Mouse (Mus musculus) embryo, embryonic 10 days (tissue): Measurements from ENCODE around the gene Ppil6.

Experiments
- DNase-seq: peaks from one replicate; pipeline ENCODE4 v3.0.0-alpha.2; 2015; ENCODE audit warnings: low spot score

The Ppil6 gene

DNA sequence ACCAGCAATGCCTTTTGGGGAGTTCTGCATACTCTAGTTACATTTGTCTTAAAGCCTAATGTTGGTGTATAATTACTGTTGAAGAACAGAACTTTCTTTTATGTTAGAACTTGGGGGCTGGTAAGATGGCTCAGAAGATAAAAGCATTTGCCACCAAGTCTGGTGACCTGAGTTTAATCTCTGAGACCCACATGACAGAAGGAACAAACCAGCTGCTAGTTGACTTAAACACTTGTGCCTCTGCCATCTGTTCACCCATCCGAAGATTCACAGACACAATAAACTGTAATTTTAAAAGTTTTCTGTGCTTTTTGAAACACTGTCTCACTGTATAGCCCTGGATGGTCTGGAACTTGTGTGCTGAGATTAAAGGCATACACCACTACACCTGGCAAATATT is 35.5 kb downstream of the Ppil6 start:
- DNase-seq: no peak

DNA sequence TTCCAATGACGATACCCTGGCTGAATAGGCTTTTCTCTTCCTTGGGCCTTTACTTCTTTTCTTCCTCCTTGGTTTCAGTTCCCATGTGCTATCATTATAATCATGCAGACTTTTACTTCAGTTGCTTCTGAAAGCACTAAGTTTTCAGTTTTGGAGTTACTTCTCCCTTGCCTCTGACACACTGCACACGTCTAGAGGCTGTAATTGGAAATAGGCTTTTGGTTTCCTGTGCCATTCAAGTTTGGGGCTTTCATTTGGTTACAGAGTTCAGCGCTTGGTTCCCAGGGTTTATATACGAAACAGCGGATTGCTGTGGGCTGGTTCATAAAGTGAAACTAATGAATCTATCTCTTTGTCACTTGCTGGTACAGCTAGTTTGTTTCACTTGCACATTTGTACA is 39.7 kb downstream of the Ppil6 start:
- no peak for DNase-seq

DNA sequence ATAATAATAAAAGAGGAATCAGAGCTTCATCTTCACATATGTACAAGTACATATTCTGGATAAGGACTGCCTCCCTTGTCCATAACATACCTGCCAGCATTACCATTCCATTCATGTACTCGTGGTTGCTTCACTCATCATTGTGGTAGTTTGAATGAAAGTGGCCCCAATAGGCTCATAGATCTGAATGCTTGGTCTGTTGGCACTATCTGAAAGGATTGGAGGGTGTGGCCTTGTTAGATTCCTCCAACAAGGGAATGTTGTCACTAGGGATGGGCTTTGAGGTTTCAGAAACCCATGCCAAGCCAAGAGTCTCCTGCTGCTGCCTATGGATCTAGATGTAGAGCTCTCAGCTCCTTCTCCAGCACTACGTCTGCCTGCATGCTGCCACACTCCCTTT is 45.8 kb downstream of the Ppil6 start:
- DNase-seq: no peak

DNA sequence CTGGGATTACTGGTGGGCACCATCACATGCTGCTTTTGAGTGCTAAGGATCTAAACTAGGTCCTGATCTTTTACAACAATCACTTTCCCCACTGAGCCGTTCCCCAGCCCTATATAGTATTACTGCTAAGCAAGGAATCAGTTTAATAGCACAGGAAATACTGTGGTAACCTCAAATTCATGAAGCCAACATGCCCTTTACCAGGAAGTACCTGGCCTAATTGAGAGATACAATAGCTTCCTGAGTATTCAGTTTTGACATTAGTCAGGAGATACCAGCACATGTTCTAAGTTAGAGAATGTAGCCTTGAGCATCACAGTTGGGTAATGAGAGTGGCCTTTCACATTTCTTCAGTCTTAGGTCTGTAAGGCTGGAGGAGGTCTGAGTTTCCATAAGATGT is 46.5 kb downstream of the Ppil6 start:
- no peak for DNase-seq

DNA sequence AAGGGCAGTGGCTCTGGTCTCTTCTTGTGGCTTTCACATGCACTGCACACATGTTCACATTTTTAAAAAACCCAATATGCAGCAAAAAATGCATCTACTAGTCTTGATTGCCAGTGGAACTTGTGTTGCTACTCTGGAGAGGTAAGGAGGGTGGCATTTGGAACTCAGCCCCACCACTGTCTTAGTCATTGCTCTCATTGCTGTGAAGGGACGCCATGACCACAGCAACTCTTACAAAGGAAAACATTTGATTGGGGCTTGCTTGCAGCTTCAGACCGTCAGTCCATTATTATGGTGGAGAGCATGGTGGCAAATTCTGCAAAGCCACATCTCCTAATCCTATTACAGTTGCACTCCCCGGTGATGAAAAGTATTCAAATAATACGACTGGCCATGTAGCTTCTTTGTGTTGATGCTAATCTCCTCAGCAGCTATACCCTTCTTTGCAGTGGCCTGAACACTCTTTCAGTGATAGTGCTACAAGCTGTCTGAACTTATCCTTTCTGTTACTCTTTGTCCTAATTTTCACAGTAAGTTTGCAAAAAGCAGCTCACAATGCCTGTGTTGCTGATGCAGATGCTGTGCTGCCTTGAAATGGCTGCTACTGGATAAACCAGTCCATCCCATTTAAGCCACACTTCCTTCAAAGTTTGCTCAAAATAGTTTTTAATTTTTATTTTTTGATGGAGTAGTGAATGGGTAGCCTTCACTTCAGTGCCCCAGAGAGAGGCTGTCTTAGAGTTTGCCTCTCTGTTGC is 47.2 kb downstream of the Ppil6 start:
- DNase-seq: no peak

DNA sequence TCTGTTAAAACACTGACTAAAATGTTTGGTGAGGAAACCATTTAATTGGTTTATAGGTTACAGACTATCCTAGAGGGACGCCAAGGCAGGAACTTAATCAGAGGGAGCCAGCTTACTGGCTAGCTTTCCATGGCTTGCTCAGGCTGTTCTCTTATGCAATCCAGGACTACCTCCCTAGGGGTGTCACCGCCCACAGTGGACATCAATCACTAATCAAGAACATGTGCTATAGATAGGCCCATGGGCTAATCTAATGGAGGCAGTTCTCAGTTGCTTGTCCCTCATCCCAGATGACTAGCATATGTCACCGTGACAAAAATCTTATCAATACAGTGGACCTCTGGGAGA is 47.7 kb downstream of the Ppil6 start:
- DNase-seq: no peak

DNA sequence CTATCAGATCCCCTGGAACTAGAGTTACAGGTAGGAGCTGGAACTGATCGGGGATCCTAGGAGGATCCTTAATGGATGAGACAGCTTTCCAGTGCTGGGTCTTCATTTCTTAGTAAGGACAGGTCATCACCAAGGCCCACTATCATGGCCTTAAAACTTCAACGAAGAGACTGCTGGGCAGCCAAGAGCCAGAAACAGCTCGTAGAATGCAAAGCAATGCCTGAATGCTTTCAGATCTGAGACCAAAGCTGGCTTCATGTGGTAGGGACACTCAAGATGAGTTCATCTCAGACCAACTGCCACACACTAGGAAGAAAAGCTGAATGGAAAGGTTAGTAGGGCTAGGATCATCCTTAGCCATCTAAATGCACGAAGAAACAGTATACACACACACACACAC is 48.7 kb downstream of the Ppil6 start:
- DNase-seq: no peak

DNA sequence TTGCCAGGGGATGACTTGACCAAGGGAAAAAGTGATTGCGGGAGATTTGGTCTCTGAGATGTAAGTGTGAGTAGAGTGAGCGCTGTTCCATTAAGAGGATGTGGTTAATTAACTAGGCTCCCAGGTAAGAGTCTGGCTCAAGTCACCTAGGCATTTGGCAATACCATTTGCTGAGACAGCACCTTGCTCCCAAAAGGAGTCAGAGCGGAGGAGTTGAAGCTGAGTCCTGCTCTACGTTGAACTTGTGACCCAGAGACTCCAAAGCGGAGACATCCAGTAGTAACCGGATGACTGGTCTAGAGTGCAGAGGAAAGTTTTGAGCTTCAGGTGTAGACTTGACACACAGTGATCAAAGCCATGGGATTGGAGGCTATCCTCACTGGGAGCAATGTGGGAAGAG is 51.8 kb downstream of the Ppil6 start:
- DNase-seq: no peak

DNA sequence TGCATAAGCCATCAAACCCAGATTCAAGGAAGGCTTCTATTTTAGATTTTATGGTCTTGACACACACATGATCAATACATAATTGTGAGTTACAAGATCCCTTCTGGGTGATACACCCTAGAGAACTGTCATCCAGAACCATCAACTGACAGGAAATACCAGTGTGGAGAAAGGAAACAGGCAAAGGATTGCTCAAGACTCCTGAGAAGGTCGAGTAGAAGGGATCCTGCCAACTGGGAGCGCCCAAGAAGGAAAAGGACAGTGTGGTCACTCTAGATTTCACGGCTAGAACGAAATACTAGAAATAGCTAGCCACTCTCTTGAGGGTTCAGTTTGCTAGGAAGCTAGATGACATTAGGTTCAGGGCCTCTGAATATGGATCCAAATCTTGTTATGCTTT is 53.2 kb downstream of the Ppil6 start:
- no peak for DNase-seq

DNA sequence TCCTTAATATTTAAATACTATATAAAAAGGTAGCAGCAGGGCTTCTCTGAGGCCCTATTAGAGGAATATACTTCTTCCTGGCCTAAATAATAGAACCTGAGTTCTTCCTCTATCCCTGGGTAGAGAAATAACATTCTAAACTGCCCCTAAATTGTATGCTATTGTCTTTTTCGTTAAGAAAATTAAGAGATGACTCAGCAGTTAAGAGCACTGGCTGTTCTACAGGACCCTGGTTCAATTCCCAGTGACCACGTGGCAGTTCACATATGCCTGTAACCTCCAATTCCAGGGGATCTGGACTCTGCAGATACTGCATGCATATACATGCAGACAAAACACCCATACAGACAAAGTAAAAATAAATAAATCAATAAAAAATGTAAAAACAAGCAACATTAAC is 53.6 kb downstream of the Ppil6 start:
- DNase-seq: no peak

DNA sequence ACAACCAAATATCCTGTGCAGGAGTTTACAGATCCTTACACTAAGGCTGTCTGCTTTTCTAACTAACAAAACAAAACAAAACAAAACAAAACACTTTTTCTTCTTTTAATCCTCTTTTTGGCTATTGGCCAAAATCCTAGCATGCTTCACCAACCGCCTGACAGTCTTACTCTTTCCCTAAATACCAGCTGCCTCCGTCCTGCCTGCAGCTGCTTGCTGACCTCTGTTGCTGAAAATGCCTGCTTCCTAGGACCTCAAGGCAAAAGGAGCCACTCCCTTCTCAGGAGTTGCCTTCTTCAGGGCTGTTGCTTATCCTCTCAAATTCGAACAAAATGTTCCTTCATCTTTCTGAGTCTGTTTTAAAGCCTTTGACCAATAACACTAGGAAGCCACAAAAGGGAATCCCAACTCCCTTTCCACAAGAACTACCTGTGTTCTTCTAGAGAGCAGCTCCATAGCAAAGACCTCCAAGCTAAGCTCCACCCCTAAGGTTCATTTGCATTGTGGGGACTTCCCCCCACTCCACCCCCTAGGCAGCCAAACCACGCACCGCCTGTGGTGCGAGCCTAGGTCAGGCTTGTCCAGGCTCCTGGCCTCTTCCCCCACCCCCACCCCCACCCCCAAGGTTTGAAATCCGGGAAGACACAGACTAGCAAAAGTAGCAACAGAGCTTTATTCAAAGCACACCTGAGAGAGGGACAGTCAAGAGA is 54.4 kb downstream of the Ppil6 start:
- peak; percentile 41 for DNase-seq

DNA sequence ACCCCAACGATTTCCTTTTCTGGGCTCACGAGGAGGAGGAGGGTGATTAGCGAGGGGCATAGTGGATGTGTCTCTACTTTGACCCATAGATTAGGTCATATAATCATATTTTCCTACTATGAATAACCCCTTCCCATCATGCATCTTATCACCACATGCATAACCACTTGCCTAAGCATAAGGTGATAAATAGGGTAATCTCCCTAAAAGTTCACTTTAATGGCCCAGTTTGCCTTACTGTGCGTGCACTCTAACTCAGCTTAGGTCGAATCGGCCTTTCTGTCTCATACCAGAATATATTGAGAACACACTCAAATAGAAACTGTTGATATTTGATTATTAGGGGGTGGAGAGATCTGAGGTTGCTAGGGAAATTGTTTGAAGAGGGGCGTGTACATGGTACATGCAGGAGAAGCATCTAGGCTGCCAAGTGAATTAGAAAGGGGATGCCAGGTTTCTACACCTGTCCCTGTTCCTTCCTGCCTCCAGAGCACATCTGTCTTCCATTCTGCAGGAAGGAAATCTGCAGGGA is 55.1 kb downstream of the Ppil6 start:
- DNase-seq: no peak

DNA sequence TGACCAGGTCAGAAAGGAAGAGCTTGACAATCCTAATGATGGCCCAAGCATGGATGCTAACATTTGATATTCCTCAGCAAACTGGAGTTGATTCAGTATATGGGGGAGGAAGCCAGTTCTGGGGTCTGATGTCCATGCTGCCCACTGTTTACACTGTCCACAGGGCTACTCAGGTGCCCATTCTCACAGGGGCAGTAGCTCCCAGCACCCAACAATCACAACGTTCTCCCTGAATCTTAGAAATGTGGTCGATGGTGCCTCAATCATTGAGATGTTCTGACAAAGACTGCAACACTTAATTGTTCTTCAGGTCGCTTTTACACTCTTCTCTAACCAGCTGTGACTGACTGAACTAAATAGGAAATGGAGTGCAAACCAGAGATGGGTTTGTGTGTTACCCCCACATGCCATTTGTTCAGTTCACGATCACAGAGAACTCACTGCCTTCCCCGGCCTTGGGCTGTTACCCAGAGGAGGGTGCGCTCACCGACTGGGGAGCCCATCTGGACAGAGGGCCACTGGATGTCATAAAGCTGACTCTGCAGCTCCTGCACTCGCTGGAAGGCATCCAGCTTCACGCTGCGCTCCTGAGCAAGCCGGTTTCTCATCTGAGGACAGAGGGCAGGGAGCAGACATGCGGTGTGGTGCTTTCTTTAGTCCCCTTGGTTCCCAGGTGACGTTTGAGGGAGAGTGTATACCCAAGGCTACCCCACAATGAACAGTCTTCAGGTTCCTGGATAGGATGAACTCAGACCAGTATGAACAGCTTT is 56.3 kb downstream of the Ppil6 start:
- no peak for DNase-seq

DNA sequence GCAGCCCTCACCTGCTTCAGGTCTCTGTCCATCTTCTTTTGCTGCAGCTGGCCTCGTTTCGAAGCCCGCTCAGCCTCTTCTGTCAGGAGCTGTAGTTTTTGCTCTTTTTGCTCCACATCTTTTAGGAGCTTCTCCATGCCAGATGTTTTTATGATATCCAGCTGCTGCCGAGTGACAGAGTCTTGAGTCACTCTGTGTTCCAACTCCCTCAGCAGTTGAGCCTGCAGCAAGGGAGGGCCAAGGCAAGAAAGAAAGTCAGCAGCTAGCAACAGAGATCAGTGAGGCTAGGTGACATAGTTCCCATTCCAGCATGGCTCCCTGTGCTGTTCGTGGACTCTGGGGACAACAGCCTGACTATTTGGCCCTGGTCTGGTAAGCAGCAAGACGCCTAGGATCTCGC is 60.5 kb downstream of the Ppil6 start:
- DNase-seq: no peak

DNA sequence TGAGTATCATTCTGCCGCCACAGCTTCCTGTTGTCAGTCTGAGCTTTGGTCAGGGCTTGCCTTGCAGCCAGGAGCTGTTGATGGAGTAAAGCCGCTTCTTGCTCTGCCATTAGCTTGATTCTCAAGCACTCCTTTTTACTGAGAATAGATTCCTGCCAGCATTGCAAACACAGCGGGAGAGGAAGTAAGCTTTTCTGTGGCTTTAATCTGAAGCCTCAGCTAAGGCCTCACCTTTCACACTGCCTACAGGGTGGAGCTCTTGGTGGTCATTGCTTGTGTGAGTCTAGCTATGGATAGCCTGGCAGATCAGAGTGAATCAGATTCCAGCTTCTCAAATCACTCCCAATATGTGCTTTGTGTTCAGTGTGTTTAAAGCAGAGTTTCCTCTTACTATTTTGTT is 62.1 kb downstream of the Ppil6 start:
- DNase-seq: peak; percentile 14

DNA sequence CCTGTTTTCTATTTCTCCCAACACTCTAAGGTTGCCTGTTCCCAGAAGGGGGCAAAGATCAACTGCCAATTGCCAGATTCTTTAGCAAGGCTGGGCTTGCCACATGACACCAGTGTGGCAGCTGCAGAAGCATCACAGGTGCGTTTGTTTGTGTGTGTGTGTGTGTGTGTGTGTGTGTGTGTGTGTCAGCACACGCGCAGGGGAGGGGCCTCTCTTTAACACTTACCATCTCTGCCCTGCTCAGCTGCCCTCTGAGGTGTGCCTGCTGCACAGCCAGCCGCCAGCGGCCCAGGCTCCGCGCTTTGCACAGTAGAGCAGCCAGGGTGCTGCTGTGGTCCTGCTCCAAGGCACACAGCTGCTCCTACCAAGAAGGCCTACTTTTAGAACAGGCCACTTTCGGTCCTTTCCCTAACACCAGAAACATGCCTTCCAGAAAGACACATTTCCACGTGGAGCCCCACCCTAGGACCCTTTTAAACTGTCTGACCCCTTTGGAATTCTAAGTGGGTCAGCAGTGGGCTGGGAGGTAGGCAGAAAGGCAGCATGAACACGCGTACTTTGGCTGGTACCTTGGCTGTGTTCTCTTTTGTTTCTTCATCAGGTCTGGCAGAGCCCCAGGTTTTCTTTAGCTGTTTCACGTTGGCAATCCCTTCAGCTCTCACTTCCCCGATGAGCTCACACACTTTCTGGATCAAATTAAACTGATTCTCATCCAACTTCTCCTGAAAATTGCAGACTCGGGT is 62.8 kb downstream of the Ppil6 start:
- peak; percentile 61 for DNase-seq

DNA sequence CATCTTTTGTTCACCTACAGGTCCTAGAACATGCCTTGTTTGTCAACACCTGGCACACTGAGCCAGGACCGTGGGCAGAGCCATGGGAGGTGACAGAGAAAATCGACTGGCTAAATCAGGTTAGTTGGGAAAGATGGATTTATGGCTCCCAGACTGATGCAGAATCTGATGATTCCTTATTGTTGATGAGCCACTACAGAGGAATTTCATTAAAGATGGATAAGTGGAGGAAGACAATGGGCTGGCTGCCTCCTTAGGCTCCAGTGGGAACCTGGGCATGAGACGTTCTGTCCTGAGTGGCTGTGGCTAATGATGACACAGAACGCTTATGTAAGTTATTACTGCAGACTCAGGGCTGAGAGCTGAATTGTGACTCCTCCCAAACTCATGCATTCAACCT is 63.5 kb downstream of the Ppil6 start:
- DNase-seq: no peak

DNA sequence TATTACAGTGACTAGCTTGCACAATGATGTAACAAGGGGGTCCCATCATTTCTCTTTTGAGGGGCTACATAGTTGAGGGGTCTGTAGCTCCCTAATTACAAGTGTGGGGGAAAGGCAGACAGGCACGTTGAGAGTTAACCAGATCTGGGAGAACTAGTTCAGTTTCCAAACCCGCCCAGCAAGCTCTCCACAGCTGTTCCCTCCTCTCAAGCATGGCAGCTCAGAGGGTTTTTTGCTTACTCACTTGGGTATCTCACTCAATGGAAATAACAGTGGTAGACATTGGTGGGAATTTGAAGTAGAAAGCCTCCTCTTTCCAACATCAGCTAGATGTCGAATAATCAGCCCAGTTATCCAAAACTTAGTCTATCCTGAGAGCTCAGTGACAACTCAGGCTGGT is 64.8 kb downstream of the Ppil6 start:
- DNase-seq: no peak

DNA sequence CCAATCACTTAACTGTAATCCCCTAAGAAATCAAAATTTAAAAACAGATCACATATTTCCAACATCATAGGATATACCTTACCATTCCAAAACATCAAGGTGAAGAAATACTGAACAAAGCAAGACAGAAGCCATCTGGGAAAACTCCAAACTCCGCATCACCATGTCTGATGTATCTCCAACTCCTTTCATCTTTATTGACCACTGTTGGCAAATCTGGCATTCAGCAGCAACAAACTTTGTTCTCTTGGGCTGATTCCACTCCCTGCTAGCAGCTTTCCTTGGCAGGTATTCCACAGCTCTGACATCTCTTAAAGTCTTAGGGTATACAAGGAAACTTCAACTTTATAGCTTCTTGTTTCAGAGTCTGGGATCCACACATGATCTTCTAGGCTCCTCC is 68.2 kb downstream of the Ppil6 start:
- no peak for DNase-seq

DNA sequence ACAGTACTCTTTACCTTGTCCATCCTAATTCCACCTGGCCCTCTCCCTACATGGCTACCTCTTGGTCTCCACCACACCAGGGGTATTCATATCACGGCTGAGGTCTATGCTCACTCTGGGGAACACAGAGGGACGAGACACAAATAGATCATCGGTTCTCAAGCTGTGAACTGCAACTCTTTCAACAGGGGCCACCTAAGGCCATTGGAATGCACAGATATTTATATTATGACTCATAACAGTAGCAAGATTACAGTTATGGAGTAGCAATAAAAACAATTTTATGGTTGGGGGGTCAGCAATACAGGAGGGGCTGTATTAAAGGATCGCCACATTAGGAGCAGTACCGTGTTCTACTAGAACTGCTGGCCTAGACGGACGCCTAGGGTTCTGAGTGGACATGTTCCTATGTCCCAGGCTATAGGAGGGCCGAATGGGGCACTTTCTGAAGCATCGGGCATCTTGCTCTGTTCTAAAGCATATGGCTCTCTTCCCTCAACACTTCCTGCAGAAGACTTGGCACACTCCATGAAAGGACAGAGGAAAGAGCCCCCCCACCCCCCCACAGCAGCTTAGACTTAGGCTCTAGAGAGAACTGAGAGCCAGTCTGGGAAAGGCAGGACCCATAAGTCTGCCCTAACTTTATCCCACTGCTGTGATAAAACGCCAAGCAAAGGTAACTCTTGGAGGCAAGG is 71.6 kb downstream of the Ppil6 start:
- DNase-seq: no peak
